Mouse (Mus musculus): ENCODE measurements around the gene Vmn2r33.
"Not testable (repeated sequence)": the region's sequence is repeated elsewhere in the genome, so short reads cannot be mapped to it uniquely, and the experiment has no call there.

The Vmn2r33 gene

GRCm38 (mm10) chr7:7566686-7567085 lies at the start of gene Vmn2r33:
Vmn2r33 (minus strand) TSS chr7:7566786.
- DNase-seq (ENCODE audit: low spot score in 2 of 2) = not testable (repeated sequence)

All from frontal cortex, postnatal 10 days (tissue).